Mouse (Mus musculus) layer of hippocampus, adult 18-20 months (tissue): ENCODE data around the gene Ptch2. TPM values are rescaled to one million over a fixed set of nuclear protein-coding genes. Genes with fewer than 3 reads are reported as not detected.
A peak's percentile ranks its signal among the peaks of the same experiment; 100 is the strongest.

Source experiments
- DNase-seq, 2 experiments: peaks; one replicate each; pipeline ENCODE4 v3.0.0; 2022; ENCODE audit warnings: low spot score in 2 of 2
- long read RNA-seq: library from polyadenylated mRNA; stranded (forward); transcript quantifications from one replicate; pipeline ENCODE4 v2.0.0, GENCODE M21; 2021
- total RNA-seq, 2 experiments: library from RNA; stranded (reverse); gene quantifications; 2 replicates each; pipeline ENCODE4 v1.2.3; 2021

Ptch2 gene
- total RNA-seq, result 1 to 10 TPM; 1.6 to 1.8 TPM
- long read RNA-seq, partial matches to known transcripts, result 1 of 1 reads
- long read RNA-seq, other reads (novel, unspliced or antisense), result 0 of 1 reads

GRCm38 (mm10) chr4:117095551-117096452 lies at the start of gene Ptch2:
Gene Ptch2 (plus strand): TSS chr4:117096075.
- peak in 1 of 2 experiments; percentile 31 for DNase-seq

GRCm38 (mm10) chr4:117048836-117049235 lies 47.0 kb upstream of the Ptch2 start:
- DNase-seq, result no peak

- no peak for DNase-seq
Measured at GRCm38 (mm10) chr4:117049485-117049884, 46.4 kb upstream of the Ptch2 start.

- no peak for DNase-seq
Measured at GRCm38 (mm10) chr4:117052626-117053025, 43.2 kb upstream of the Ptch2 start.

- no peak for DNase-seq
Measured at GRCm38 (mm10) chr4:117053956-117054355, 41.9 kb upstream of the Ptch2 start.

GRCm38 (mm10) chr4:117056102-117056501 lies 39.8 kb upstream of the Ptch2 start:
- DNase-seq, result no peak

- peak in 1 of 2 experiments; percentile 11 for DNase-seq
Measured at GRCm38 (mm10) chr4:117056514-117056913, 39.4 kb upstream of the Ptch2 start.

- no peak for DNase-seq
Measured at GRCm38 (mm10) chr4:117058512-117058911, 37.4 kb upstream of the Ptch2 start.

GRCm38 (mm10) chr4:117062700-117063390 lies 33.0 kb upstream of the Ptch2 start:
- DNase-seq, result no peak

GRCm38 (mm10) chr4:117068035-117068434 lies 27.8 kb upstream of the Ptch2 start:
- no peak for DNase-seq

GRCm38 (mm10) chr4:117069647-117070046 lies 26.2 kb upstream of the Ptch2 start:
- no peak for DNase-seq

- no peak for DNase-seq
Measured at GRCm38 (mm10) chr4:117070624-117071023, 25.3 kb upstream of the Ptch2 start.

- no peak for DNase-seq
Measured at GRCm38 (mm10) chr4:117071183-117071582, 24.7 kb upstream of the Ptch2 start.

GRCm38 (mm10) chr4:117087948-117088640 lies 7.8 kb upstream of the Ptch2 start:
- no peak for DNase-seq

GRCm38 (mm10) chr4:117090586-117090985 lies 5.3 kb upstream of the Ptch2 start:
- DNase-seq, result no peak

GRCm38 (mm10) chr4:117094626-117095361 lies 1.1 kb upstream of the Ptch2 start:
- no peak for DNase-seq

- DNase-seq, result no peak
Measured at GRCm38 (mm10) chr4:117096666-117097065, 791 bp downstream of the Ptch2 start.

- DNase-seq, result no peak
Measured at GRCm38 (mm10) chr4:117097969-117098763, 2.3 kb downstream of the Ptch2 start.

GRCm38 (mm10) chr4:117098764-117099036 lies 2.8 kb downstream of the Ptch2 start:
- DNase-seq, result no peak

GRCm38 (mm10) chr4:117100036-117100435 lies 4.2 kb downstream of the Ptch2 start:
- DNase-seq, result no peak
